Mouse (Mus musculus) liver, adult 2 months (tissue): ENCODE measurements around the gene Edf1. TPM values are rescaled to one million over a fixed set of nuclear protein-coding genes. Genes with fewer than 3 reads are reported as not detected.
A peak's percentile ranks its signal among the peaks of the same experiment; 100 is the strongest.

ENCODE experiments used
- DNase-seq: peaks from one replicate; pipeline ENCODE4 v3.0.0-alpha.2; 2011; ENCODE audit warnings: low read depth, low spot score; ENCODE audit errors: extremely low read depth
- H3K27ac ChIP-seq: fragments of 200-500 bp; replicated peaks from 2 replicates; pipeline ENCODE4 v1.5.1; 2012; ENCODE audit warnings: low read depth, mild to moderate bottlenecking, control low read depth, inconsistent platforms, low read length; ENCODE audit not compliant: insufficient read depth
- H3K27me3 ChIP-seq: fragments of 200-500 bp; 2 replicates; pipeline ENCODE4 v1.6.1; 2012; ENCODE audit warnings: mild to moderate bottlenecking, moderate library complexity, low read length, inconsistent platforms; ENCODE audit not compliant: control insufficient read depth, insufficient read depth
- H3K36me3 ChIP-seq: fragments of 200-500 bp; 2 replicates; pipeline ENCODE4 v1.6.1; 2012; ENCODE audit warnings: low read length, inconsistent platforms; ENCODE audit not compliant: control insufficient read depth, insufficient read depth
- H3K4me1 ChIP-seq: fragments of 200-500 bp; 2 replicates; pipeline ENCODE4 v1.6.1; 2011; ENCODE audit warnings: low read length; ENCODE audit not compliant: control insufficient read depth, insufficient read depth
- H3K4me3 ChIP-seq: fragments of 200-500 bp; 2 replicates; pipeline ENCODE4 v1.5.1; 2011; ENCODE audit warnings: low read depth, mild to moderate bottlenecking, control low read depth, low read length, moderate library complexity; ENCODE audit not compliant: insufficient read depth
- H3K79me2 ChIP-seq: fragments of 200-500 bp; 2 replicates; pipeline ENCODE4 v1.6.1; 2012; ENCODE audit warnings: inconsistent platforms, mild to moderate bottlenecking, low read length, moderate library complexity; ENCODE audit not compliant: control insufficient read depth, insufficient read depth
- H3K9ac ChIP-seq: fragments of 200-500 bp; 2 replicates; pipeline ENCODE4 v1.6.1; 2012; ENCODE audit warnings: low read depth, mild to moderate bottlenecking, control low read depth, inconsistent platforms, low read length
- CTCF ChIP-seq: fragments of 200-500 bp; IDR thresholded peaks from 2 replicates; pipeline ENCODE4 v1.5.1; 2011; ENCODE audit warnings: low read depth, low read length, control low read depth
- POLR2A ChIP-seq: fragments of 200-500 bp; IDR thresholded peaks from 2 replicates; pipeline ENCODE4 v1.6.1; 2011; ENCODE audit warnings: low read length, control low read depth; ENCODE audit not compliant: insufficient read depth; ENCODE audit errors: extremely low read depth
- WGBS: fragments of 180-500 bp; shearing (Covaris S2); methylation state at CpG from one replicate; pipeline ENCODE4 v1.1.7; 2018; 5-methylcytosine and 5-hydroxymethylcytosine counted together
- polyA plus RNA-seq: library from polyadenylated mRNA; depleted of rRNA; stranded (reverse); fragments of >200 nt; gene quantifications from 2 replicates; pipeline ENCODE4 v1.2.3, GENCODE M21; 2012
- total RNA-seq: library from RNA; depleted of rRNA; stranded (reverse); fragments of >200 nt; gene quantifications from 2 replicates; pipeline ENCODE4 v1.2.3, GENCODE M21; 2014

Gene Edf1
- total and polyA plus RNA-seq, 2 experiments, result 153 to 247 TPM

DNA sequence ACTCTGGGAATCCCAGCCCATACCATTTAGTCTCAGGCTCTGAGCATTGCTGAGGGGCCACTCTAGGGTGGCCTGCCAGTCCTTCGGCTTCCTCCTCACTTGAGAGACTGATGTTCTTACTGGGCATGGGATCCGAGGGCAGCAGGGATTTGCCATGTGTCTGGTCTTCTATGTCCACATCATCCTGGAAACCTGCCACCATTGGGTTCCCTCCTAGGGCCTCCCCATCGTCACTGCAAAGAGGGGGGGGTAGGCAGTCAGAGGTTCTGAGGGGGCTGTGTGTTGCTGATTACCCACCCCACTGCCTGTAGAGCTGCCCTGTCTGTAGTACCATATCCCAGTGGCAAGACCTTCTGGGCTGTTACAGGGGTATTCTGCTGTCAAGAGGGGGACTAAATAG is 28.0 kb downstream of the Edf1 start:
- Histone ChIP-seq H3K36me3 (peaks cover 16% of the 10 kb centered on the region; the same call in 1 of the 2 replicates), H3K79me2 (no peaks in the 10 kb centered on the region), H3K27me3 (no peaks in the 10 kb centered on the region), H3K4me3 (no peak overlapping the region), H3K4me1 (peaks cover 2% of the 10 kb centered on the region; the same call in 1 of the 2 replicates), H3K27ac (no peak overlapping the region), H3K9ac (no peak overlapping the region)
- DNase-seq, result no peak
- WGBS, result 63% methylated on average over 3 of the region's 3 CpGs
- TF ChIP-seq CTCF (no peak), POLR2A (no peak)

GRCm38 (mm10) chr2:25587290-25587689 is 29.6 kb downstream of the Edf1 start:
- H3K27ac ChIP-seq, result no peak overlapping the region
- no peak overlapping the region for H3K4me3 ChIP-seq
- no peaks in the 10 kb centered on the region for H3K79me2 ChIP-seq
- TF ChIP-seq CTCF (no peak), POLR2A (no peak)
- no peak for DNase-seq
- no peaks in the 10 kb centered on the region for H3K27me3 ChIP-seq
- H3K4me1 ChIP-seq, result no peaks in the 10 kb centered on the region
- no peak overlapping the region for H3K9ac ChIP-seq
- 91% methylated on average over 8 of the region's 8 CpGs for WGBS
- peaks cover 30% of the 10 kb centered on the region for H3K36me3 ChIP-seq

- Histone ChIP-seq H3K27me3 (no peaks in the 10 kb centered on the region), H3K27ac (no peak overlapping the region), H3K79me2 (no peaks in the 10 kb centered on the region), H3K4me3 (no peak overlapping the region), H3K36me3 (peaks cover 36% of the 10 kb centered on the region), H3K9ac (no peak overlapping the region), H3K4me1 (no peaks in the 10 kb centered on the region)
- TF ChIP-seq POLR2A (no peak), CTCF (no peak)
- peak; percentile 29 for DNase-seq
- WGBS, result 91% methylated on average over 8 of the region's 8 CpGs
These were observed 30.7 kb downstream of the Edf1 start for GRCm38 (mm10) chr2:25588227-25588907.

- Histone ChIP-seq H3K79me2 (no peaks in the 10 kb centered on the region), H3K36me3 (peaks cover 54% of the 10 kb centered on the region), H3K27me3 (no peaks in the 10 kb centered on the region), H3K9ac (no peak overlapping the region), H3K4me1 (no peaks in the 10 kb centered on the region), H3K4me3 (no peak overlapping the region), H3K27ac (no peak overlapping the region)
- TF ChIP-seq CTCF, result peak; percentile 60
- no peak for TF ChIP-seq POLR2A
- 84% methylated on average over 2 of the region's 2 CpGs for WGBS
- peak; percentile 42 for DNase-seq
These were observed 34.2 kb downstream of the Edf1 start for GRCm38 (mm10) chr2:25591863-25592262.

- no peaks in the 10 kb centered on the region for H3K79me2 ChIP-seq
- 95% methylated on average over 5 of the region's 5 CpGs for WGBS
- H3K9ac ChIP-seq, result no peak overlapping the region
- DNase-seq, result no peak
- no peak overlapping the region for H3K27ac ChIP-seq
- no peak for TF ChIP-seq CTCF
- no peak for TF ChIP-seq POLR2A
- no peaks in the 10 kb centered on the region for H3K4me1 ChIP-seq
- no peaks in the 10 kb centered on the region for H3K27me3 ChIP-seq
- no peak overlapping the region for H3K4me3 ChIP-seq
- H3K36me3 ChIP-seq, result peaks cover 57% of the 10 kb centered on the region
These were observed 39.3 kb downstream of the Edf1 start for GRCm38 (mm10) chr2:25596765-25597510.

DNA sequence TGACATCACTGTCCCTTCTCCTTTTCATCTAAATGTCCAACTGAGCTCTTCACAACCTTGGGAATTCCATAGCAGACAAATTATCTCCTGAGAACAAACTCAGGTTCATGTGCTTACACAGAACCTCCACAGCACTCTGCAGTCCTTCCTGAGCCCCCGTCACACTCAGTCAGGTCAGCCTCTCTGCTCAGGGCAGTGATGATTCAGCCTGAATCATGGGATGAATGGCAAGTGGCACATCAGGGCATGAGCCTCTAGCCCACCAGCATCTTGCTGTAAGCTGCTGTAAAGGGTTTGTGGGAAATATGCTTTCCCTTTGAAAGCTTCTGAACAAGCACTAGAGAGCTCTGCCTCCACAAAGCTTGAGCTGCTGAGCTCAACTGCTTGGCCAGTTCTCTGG is 41.1 kb downstream of the Edf1 start:
- no peak overlapping the region for H3K4me3 ChIP-seq
- WGBS, result 97% methylated on average over 1 of the region's 1 CpGs
- H3K79me2 ChIP-seq, result no peaks in the 10 kb centered on the region
- no peak overlapping the region for H3K9ac ChIP-seq
- peaks cover 48% of the 10 kb centered on the region for H3K36me3 ChIP-seq
- H3K27me3 ChIP-seq, result no peaks in the 10 kb centered on the region
- no peaks in the 10 kb centered on the region for H3K4me1 ChIP-seq
- DNase-seq, result no peak
- TF ChIP-seq CTCF (no peak), POLR2A (no peak)
- H3K27ac ChIP-seq, result no peak overlapping the region
